Mouse (Mus musculus): ENCODE measurements around the gene Lix1l. TPM values are rescaled to one million over a fixed set of nuclear protein-coding genes. Genes with fewer than 3 reads are reported as not detected.
A peak's percentile ranks its signal among the peaks of the same experiment; 100 is the strongest.

Gene Lix1l
- polyA plus RNA-seq, 1 experiment from 2014 or later, result 0.45 TPM

- peak overlapping the region; percentile 98 for H3K9ac ChIP-seq (replicated peaks)
- H3K4me2 ChIP-seq (ENCODE audit: low read depth, low read length), result peak overlapping the region; percentile 70
- peak overlapping the region; percentile 91 for H3K4me3 ChIP-seq (ENCODE audit: low read depth, low read length)
- peaks cover 19% of the 10 kb centered on the region for H3K4me1 ChIP-seq (ENCODE audit: insufficient read depth)
- no peaks in the 10 kb centered on the region for H3K9me3 ChIP-seq (ENCODE audit: low read length)
- peaks cover 25% of the 10 kb centered on the region for H3K36me3 ChIP-seq (replicated peaks; ENCODE audit: insufficient read depth, low read length)
- TF ChIP-seq EP300 (IDR thresholded peaks at IDR 0.05; ENCODE audit: low read depth) (no peak), CTCF (IDR thresholded peaks at IDR 0.05; ENCODE audit: low read depth) (no peak)
- no peak for ATAC-seq
- 28% methylated on average over 12 of the region's 12 CpGs for WGBS (ENCODE audit: insufficient replicate concordance)
- no peaks in the 10 kb centered on the region for H3K27me3 ChIP-seq (ENCODE audit: insufficient read depth, low read length)
- peak; percentile 61 for DNase-seq
- peak overlapping the region; percentile 99 for H3K27ac ChIP-seq (ENCODE audit: low read depth)
These were observed 41.5 kb upstream of the Lix1l start for GRCm38 (mm10) chr3:96559398-96559910.

- peak overlapping the region; percentile 98 for H3K9ac ChIP-seq (replicated peaks)
- DNase-seq (peak; percentile 62), ATAC-seq (peak; percentile 2; the same call in 1 of the 2 replicates)
- H3K36me3 ChIP-seq (replicated peaks; ENCODE audit: insufficient read depth, low read length), result peaks cover 25% of the 10 kb centered on the region
- H3K9me3 ChIP-seq (ENCODE audit: low read length), result no peaks in the 10 kb centered on the region
- H3K4me2 ChIP-seq (ENCODE audit: low read depth, low read length), result peak overlapping the region; percentile 70
- 36% methylated on average over 23 of the region's 23 CpGs for WGBS (ENCODE audit: insufficient replicate concordance)
- TF ChIP-seq EP300 (IDR thresholded peaks at IDR 0.05; ENCODE audit: low read depth) (no peak), CTCF (IDR thresholded peaks at IDR 0.05; ENCODE audit: low read depth) (no peak)
- peak overlapping the region; percentile 91 for H3K4me3 ChIP-seq (ENCODE audit: low read depth, low read length)
- no peaks in the 10 kb centered on the region for H3K27me3 ChIP-seq (ENCODE audit: insufficient read depth, low read length)
- peak overlapping the region; percentile 99 for H3K27ac ChIP-seq (ENCODE audit: low read depth)
- peaks cover 25% of the 10 kb centered on the region for H3K4me1 ChIP-seq (ENCODE audit: insufficient read depth)
These were observed 40.8 kb upstream of the Lix1l start for GRCm38 (mm10) chr3:96559911-96560850.

- no peak for TF ChIP-seq CTCF (IDR thresholded peaks at IDR 0.05; ENCODE audit: low read depth)
- TF ChIP-seq EP300 (IDR thresholded peaks at IDR 0.05; ENCODE audit: low read depth), result 0 out of 2 replicates have a peak, but pooled peaks have one; percentile 9
- Histone ChIP-seq H3K27ac (ENCODE audit: low read depth) (peak overlapping the region; percentile 99), H3K4me3 (ENCODE audit: low read depth, low read length) (peak overlapping the region; percentile 91), H3K27me3 (ENCODE audit: insufficient read depth, low read length) (no peaks in the 10 kb centered on the region), H3K36me3 (replicated peaks; ENCODE audit: insufficient read depth, low read length) (peaks cover 25% of the 10 kb centered on the region), H3K4me2 (ENCODE audit: low read depth, low read length) (peak overlapping the region; percentile 70), H3K9ac (replicated peaks) (peak overlapping the region; percentile 98), H3K9me3 (ENCODE audit: low read length) (no peaks in the 10 kb centered on the region), H3K4me1 (ENCODE audit: insufficient read depth) (peaks cover 22% of the 10 kb centered on the region)
- ATAC-seq (peak; percentile 12), DNase-seq (peak; percentile 58)
- WGBS (ENCODE audit: insufficient replicate concordance), result 52% methylated on average over 9 of the region's 9 CpGs
These were observed 39.9 kb upstream of the Lix1l start for GRCm38 (mm10) chr3:96560881-96561668.

- 45% methylated on average over 10 of the region's 10 CpGs for WGBS (ENCODE audit: insufficient replicate concordance)
- Histone ChIP-seq H3K27ac (ENCODE audit: low read depth) (peak overlapping the region; percentile 70), H3K27me3 (ENCODE audit: insufficient read depth, low read length) (no peaks in the 10 kb centered on the region), H3K4me2 (ENCODE audit: low read depth, low read length) (peak overlapping the region; percentile 70), H3K36me3 (replicated peaks; ENCODE audit: insufficient read depth, low read length) (peaks cover 25% of the 10 kb centered on the region), H3K4me1 (ENCODE audit: insufficient read depth) (peaks cover 32% of the 10 kb centered on the region), H3K9me3 (ENCODE audit: low read length) (no peaks in the 10 kb centered on the region), H3K4me3 (ENCODE audit: low read depth, low read length) (peak overlapping the region; percentile 91), H3K9ac (replicated peaks) (peak overlapping the region; percentile 38)
- peak; percentile 70 for DNase-seq
- TF ChIP-seq EP300 (IDR thresholded peaks at IDR 0.05; ENCODE audit: low read depth) (no peak; the same call in 1 of the 2 replicates), CTCF (IDR thresholded peaks at IDR 0.05; ENCODE audit: low read depth) (no peak)
- peak; percentile 28 for ATAC-seq
These were observed 38.8 kb upstream of the Lix1l start for GRCm38 (mm10) chr3:96561946-96562681.

- Histone ChIP-seq H3K4me3 (ENCODE audit: low read depth, low read length) (no peak overlapping the region), H3K4me2 (ENCODE audit: low read depth, low read length) (no peak overlapping the region), H3K27ac (ENCODE audit: low read depth) (peak overlapping the region; percentile 70), H3K36me3 (replicated peaks; ENCODE audit: insufficient read depth, low read length) (peaks cover 25% of the 10 kb centered on the region), H3K27me3 (ENCODE audit: insufficient read depth, low read length) (no peaks in the 10 kb centered on the region), H3K9me3 (ENCODE audit: low read length) (no peaks in the 10 kb centered on the region), H3K9ac (replicated peaks) (no peak overlapping the region), H3K4me1 (ENCODE audit: insufficient read depth) (peaks cover 38% of the 10 kb centered on the region)
- no peak for DNase-seq
- ATAC-seq, result no peak
- WGBS (ENCODE audit: insufficient replicate concordance), result 64% methylated on average over 8 of the region's 8 CpGs
- TF ChIP-seq CTCF (IDR thresholded peaks at IDR 0.05; ENCODE audit: low read depth), result no peak
These were observed 37.7 kb upstream of the Lix1l start for GRCm38 (mm10) chr3:96563267-96563666.

All from liver, postnatal 0 days (tissue).